Mouse (Mus musculus) kidney, embryonic 16.5 days (tissue): ENCODE results near the gene Prlh. TPM values are rescaled to one million over a fixed set of nuclear protein-coding genes. Genes with fewer than 3 reads are reported as not detected.

Experiments used
- ATAC-seq: fragments of 200-750 bp; cut with Nextera tagmentation; 2 replicates; pipeline ENCODE4 v1.8.0; 2017; ENCODE audit warnings: moderate TSS enrichment; ENCODE audit not compliant: low FRiP score, low TSS enrichment
- H3K27ac ChIP-seq: fragments of 300-500 bp; sonication (generic); 2 replicates; pipeline ENCODE4 v1.5.1; 2014; ENCODE audit warnings: low read length
- H3K27me3 ChIP-seq: fragments of 300-500 bp; sonication (generic); 2 replicates; pipeline ENCODE4 v1.6.1; 2014; ENCODE audit warnings: low read length, control low read depth, mixed read lengths; ENCODE audit not compliant: insufficient read depth
- H3K36me3 ChIP-seq: fragments of 300-500 bp; sonication (generic); 2 replicates; pipeline ENCODE4 v1.6.1; 2014; ENCODE audit warnings: low read length, control low read depth, mixed read lengths; ENCODE audit not compliant: insufficient read depth
- H3K4me1 ChIP-seq: fragments of 300-500 bp; sonication (generic); 2 replicates; pipeline ENCODE4 v1.6.1; 2014; ENCODE audit warnings: low read length, control low read depth, mixed read lengths; ENCODE audit not compliant: insufficient read depth
- H3K4me2 ChIP-seq: fragments of 300-500 bp; sonication (generic); replicated peaks from 2 replicates; pipeline ENCODE4 v1.6.1; 2014; ENCODE audit warnings: low read depth, low read length
- H3K4me3 ChIP-seq: fragments of 300-500 bp; sonication (generic); 2 replicates; pipeline ENCODE4 v1.5.1; 2014; ENCODE audit warnings: mild to moderate bottlenecking, low read length
- H3K9ac ChIP-seq: fragments of 300-500 bp; sonication (generic); replicated peaks from 2 replicates; pipeline ENCODE4 v1.6.1; 2014; ENCODE audit warnings: low read length
- H3K9me3 ChIP-seq: fragments of 300-500 bp; sonication (generic); 2 replicates; pipeline ENCODE4 v1.6.1; 2016; ENCODE audit warnings: low read length, control low read depth
- WGBS: fragments of 180-500 bp; shearing (Covaris S2); extraction: QIAGEN DNeasy Blood & Tissue Kit; methylation state at CpG from one replicate; pipeline ENCODE4 v1.1.7; 2014; 5-methylcytosine and 5-hydroxymethylcytosine counted together
- polyA plus RNA-seq: library from polyadenylated mRNA; unstranded; fragments of >200 nt; fragmentation: Nextera tagmentation; extraction: Ambion mirVana; gene quantifications from 2 replicates; pipeline ENCODE4 v1.2.1, GENCODE M21; 2015

Gene Prlh
- not detected in 2 replicates for polyA plus RNA-seq

- Histone ChIP-seq H3K4me3 (no peak within 1 kb of the TSS), H3K9ac (no peak within 1 kb of the TSS), H3K9me3 (no peaks in the 10 kb centered on the region), H3K27me3 (no peaks in the 10 kb centered on the region; the same call in 1 of the 2 replicates), H3K27ac (no peak within 1 kb of the TSS), H3K4me1 (no peaks in the 10 kb centered on the region), H3K36me3 (no peaks in the 10 kb centered on the region), H3K4me2 (no peak within 1 kb of the TSS)
- WGBS: 76% methylated on average over 8 of the region's 8 CpGs
- no peak for ATAC-seq
Observed at GRCm38 (mm10) chr1:90952808-90953207, at the start of gene Prlh. TSS of gene Prlh (plus strand) at chr1:90953108.

GRCm38 (mm10) chr1:90903211-90903945 lies 49.5 kb upstream of the Prlh start:
- Histone ChIP-seq H3K27me3 (no peaks in the 10 kb centered on the region), H3K4me1 (0 out of 2 replicates have a peak, but pooled peaks cover 10% of the 10 kb centered on the region), H3K4me3 (no peak overlapping the region), H3K9ac (no peak overlapping the region), H3K36me3 (no peaks in the 10 kb centered on the region), H3K9me3 (no peaks in the 10 kb centered on the region), H3K4me2 (no peak overlapping the region), H3K27ac (peak overlapping the region; percentile 49; the same call in 1 of the 2 replicates)
- ATAC-seq: no peak
- 53% methylated on average over 3 of the region's 3 CpGs for WGBS

- H3K36me3 ChIP-seq: no peaks in the 10 kb centered on the region
- 0 out of 2 replicates have a peak, but pooled peaks have one; percentile 16 for ATAC-seq
- H3K9me3 ChIP-seq: no peaks in the 10 kb centered on the region
- H3K27ac ChIP-seq: peak overlapping the region; percentile 49; the same call in 1 of the 2 replicates
- H3K27me3 ChIP-seq: no peaks in the 10 kb centered on the region
- no peak overlapping the region for H3K9ac ChIP-seq
- WGBS: 50% methylated on average over 8 of the region's 8 CpGs
- H3K4me2 ChIP-seq: no peak overlapping the region
- H3K4me1 ChIP-seq: 0 out of 2 replicates have a peak, but pooled peaks cover 10% of the 10 kb centered on the region
- no peak overlapping the region for H3K4me3 ChIP-seq
Observed at GRCm38 (mm10) chr1:90903971-90904458, 48.9 kb upstream of the Prlh start.

GRCm38 (mm10) chr1:90904729-90905404 lies 48.0 kb upstream of the Prlh start:
- WGBS: 89% methylated on average over 7 of the region's 7 CpGs
- ATAC-seq: no peak

GRCm38 (mm10) chr1:90906357-90906756 lies 46.6 kb upstream of the Prlh start:
- Histone ChIP-seq H3K27me3 (no peaks in the 10 kb centered on the region), H3K4me2 (no peak overlapping the region), H3K36me3 (no peaks in the 10 kb centered on the region), H3K27ac (no peak overlapping the region), H3K9ac (no peak overlapping the region), H3K9me3 (no peaks in the 10 kb centered on the region), H3K4me3 (no peak overlapping the region), H3K4me1 (0 out of 2 replicates have a peak, but pooled peaks cover 18% of the 10 kb centered on the region)
- 23% methylated on average over 2 of the region's 2 CpGs for WGBS
- no peak for ATAC-seq

More at GRCm38 (mm10) chr1:90904729-90905404, 48.0 kb upstream of the Prlh start:
- no peaks in the 10 kb centered on the region for H3K27me3 ChIP-seq
- H3K9ac ChIP-seq: no peak overlapping the region
- no peak overlapping the region for H3K27ac ChIP-seq
- H3K4me2 ChIP-seq: no peak overlapping the region
- H3K4me3 ChIP-seq: no peak overlapping the region
- 0 out of 2 replicates have a peak, but pooled peaks cover 17% of the 10 kb centered on the region for H3K4me1 ChIP-seq
- H3K9me3 ChIP-seq: no peaks in the 10 kb centered on the region
- no peaks in the 10 kb centered on the region for H3K36me3 ChIP-seq

- no peaks in the 10 kb centered on the region for H3K9me3 ChIP-seq
- no peak overlapping the region for H3K4me3 ChIP-seq
- H3K4me1 ChIP-seq: 0 out of 2 replicates have a peak, but pooled peaks cover 8% of the 10 kb centered on the region
- no peaks in the 10 kb centered on the region for H3K36me3 ChIP-seq
- 0 out of 2 replicates have a peak overlapping the region, but pooled peaks have one; percentile 24 for H3K4me2 ChIP-seq
- H3K27me3 ChIP-seq: no peaks in the 10 kb centered on the region
- peak; percentile 68 for ATAC-seq
- no peak overlapping the region for H3K9ac ChIP-seq
- H3K27ac ChIP-seq: peak overlapping the region; percentile 51; the same call in 1 of the 2 replicates
Observed at GRCm38 (mm10) chr1:90909161-90909560, 43.7 kb upstream of the Prlh start.

- peaks cover 8% of the 10 kb centered on the region; the same call in 1 of the 2 replicates for H3K4me1 ChIP-seq
- H3K4me3 ChIP-seq: no peak overlapping the region
Observed at GRCm38 (mm10) chr1:90909631-90910152, 43.2 kb upstream of the Prlh start.

GRCm38 (mm10) chr1:90913231-90913630 lies 39.7 kb upstream of the Prlh start:
- no peaks in the 10 kb centered on the region for H3K9me3 ChIP-seq
- no peak overlapping the region for H3K4me2 ChIP-seq
- no peak overlapping the region for H3K4me3 ChIP-seq
- H3K36me3 ChIP-seq: no peaks in the 10 kb centered on the region
- H3K9ac ChIP-seq: no peak overlapping the region
- no peaks in the 10 kb centered on the region for H3K27me3 ChIP-seq
- ATAC-seq: no peak
- no peak overlapping the region for H3K27ac ChIP-seq
- H3K4me1 ChIP-seq: peaks cover 17% of the 10 kb centered on the region
- 70% methylated on average over 6 of the region's 6 CpGs for WGBS

More at GRCm38 (mm10) chr1:90909631-90910152, 43.2 kb upstream of the Prlh start:
- 19% methylated on average over 17 of the region's 17 CpGs for WGBS
- peak; percentile 88 for ATAC-seq
- H3K9me3 ChIP-seq: no peaks in the 10 kb centered on the region
- H3K9ac ChIP-seq: no peak overlapping the region
- no peaks in the 10 kb centered on the region for H3K36me3 ChIP-seq
- no peaks in the 10 kb centered on the region for H3K27me3 ChIP-seq
- peak overlapping the region; percentile 24; the same call in 1 of the 2 replicates for H3K4me2 ChIP-seq
- peak overlapping the region; percentile 51; the same call in 1 of the 2 replicates for H3K27ac ChIP-seq

- Histone ChIP-seq H3K4me1 (peaks cover 9% of the 10 kb centered on the region), H3K36me3 (no peaks in the 10 kb centered on the region), H3K27ac (no peak within 1 kb of the TSS), H3K4me2 (peak within 1 kb of the TSS; percentile 51), H3K27me3 (no peaks in the 10 kb centered on the region), H3K9ac (peak within 1 kb of the TSS; percentile 36), H3K9me3 (peaks cover 8% of the 10 kb centered on the region; the same call in 1 of the 2 replicates), H3K4me3 (peak within 1 kb of the TSS; percentile 25)
- peak; percentile 73; the same call in 1 of the 2 replicates for ATAC-seq
- 12% methylated on average over 18 of the region's 18 CpGs for WGBS
Observed at GRCm38 (mm10) chr1:90914948-90915569, 37.8 kb upstream of the Prlh start, which contains the start of gene Mlph. TSS of gene Mlph (plus strand) at chr1:90915085.
